Mouse (Mus musculus): ENCODE results near the gene Sap18b. TPM values are rescaled to one million over a fixed set of nuclear protein-coding genes. Genes with fewer than 3 reads are reported as not detected.

The Sap18b gene
- polyA plus RNA-seq, 1 experiment = 76.7 TPM

GRCm38 (mm10) chr8:95875270-95875669 is 50.1 kb downstream of the Sap18b start:
- TF ChIP-seq POLR2A (IDR thresholded peaks at IDR 0.05; ENCODE audit: low read depth, low read length) (no peak), CTCF (conservative IDR thresholded peaks at IDR 0.05; ENCODE audit: insufficient read depth, insufficient read length, low read depth, low read length) (no peak)
- H3K4me1 ChIP-seq (ENCODE audit: control insufficient read depth, insufficient read depth, low read length) = peaks cover 8% of the 10 kb centered on the region
- peaks cover 13% of the 10 kb centered on the region for H3K36me3 ChIP-seq (ENCODE audit: control insufficient read depth, insufficient read depth, low read length)
- no peaks in the 10 kb centered on the region for H3K27me3 ChIP-seq (replicated peaks; ENCODE audit: control insufficient read depth, insufficient read depth, low read length)
- DNase-seq = no peak
- WGBS = 96% methylated on average over 7 of the region's 7 CpGs
- H3K4me3 ChIP-seq (ENCODE audit: insufficient read depth, low read depth, low read length) = no peak overlapping the region
- H3K27ac ChIP-seq (ENCODE audit: insufficient read depth, low read depth, low read length) = no peak overlapping the region

Other genes starting within 250 kb of the Sap18b start
- 0.08 TPM in 1 of 2 replicates, not detected in the other for gene Prss54, start 249.0 kb upstream of the Sap18b start, polyA plus RNA-seq (2012; rRNA removed)
- 0.81 and 1.1 TPM in 2 replicates for gene Gins3, start 191.9 kb upstream of the Sap18b start, polyA plus RNA-seq (2012; rRNA removed)
- gene Ndrg4, start 148.4 kb upstream of the Sap18b start, polyA plus RNA-seq (2012; rRNA removed) = 20.7 and 21.7 TPM in 2 replicates
- gene Setd6, start 109.5 kb upstream of the Sap18b start, polyA plus RNA-seq (2012; rRNA removed) = 11.4 and 11.5 TPM in 2 replicates
- 57.4 and 71.4 TPM in 2 replicates for gene Cnot1, start 17.9 kb upstream of the Sap18b start, polyA plus RNA-seq (2012; rRNA removed)
- 22.3 and 24.7 TPM in 2 replicates for gene Slc38a7, start 28.2 kb downstream of the Sap18b start, polyA plus RNA-seq (2012; rRNA removed)
- 269 and 296 TPM in 2 replicates for gene Got2, start 63.2 kb downstream of the Sap18b start, polyA plus RNA-seq (2012; rRNA removed)

Data from kidney, adult 2 months (tissue).